Mouse (Mus musculus) cerebellum, adult (tissue): ENCODE data around the gene Hoxa5.

Experiments used
- ATAC-seq: cut with Nextera tagmentation; 2 replicates; pipeline ENCODE4 v1.9.2; 2017; ENCODE audit warnings: mild to moderate bottlenecking, moderate library complexity, mixed read lengths; ENCODE audit not compliant: insufficient number of reproducible peaks, low FRiP score, low TSS enrichment

Gene Hoxa5

GRCm38 (mm10) chr6:52154044-52154443 lies 50.3 kb downstream of the Hoxa5 start:
- no peak for ATAC-seq

- ATAC-seq = no peak
These were observed 51.1 kb downstream of the Hoxa5 start for GRCm38 (mm10) chr6:52153270-52153669.

GRCm38 (mm10) chr6:52152226-52153193 lies 51.9 kb downstream of the Hoxa5 start:
- no peak for ATAC-seq
